Mouse (Mus musculus) adrenal gland, adult 18-20 months (tissue): ENCODE results near the gene Pak2. TPM values are rescaled to one million over a fixed set of nuclear protein-coding genes. Genes with fewer than 3 reads are reported as not detected.
A peak's percentile ranks its signal among the peaks of the same experiment; 100 is the strongest.
"Not testable (repeated sequence)": the region's sequence is repeated elsewhere in the genome, so short reads cannot be mapped to it uniquely, and the experiment has no call there.

Experiments used
- DNase-seq, 2 experiments: peaks; one replicate each; pipeline ENCODE4 v3.0.0; 2021 to 2022; ENCODE audit warnings: low spot score in 2 of 2
- total RNA-seq, 2 experiments: library from RNA; stranded (reverse); gene quantifications; 1 replicate in 1 of 2; 2 replicates in 1 of 2; pipeline ENCODE4 v1.2.3; 2021

Pak2 gene
- total RNA-seq, 2 experiments from 2014 or later, result 59.2 to 65.6 TPM

GRCm38 (mm10) chr16:32097757-32098156 is 18.6 kb upstream of the Pak2 start:
- not testable (repeated sequence) for DNase-seq

GRCm38 (mm10) chr16:32091466-32091865 is 12.3 kb upstream of the Pak2 start:
- no peak for DNase-seq

- no peak for DNase-seq
These were observed 8.7 kb upstream of the Pak2 start for GRCm38 (mm10) chr16:32087629-32088443.

GRCm38 (mm10) chr16:32078408-32078990 is 643 bp downstream of the Pak2 start:
- no peak for DNase-seq

- DNase-seq, result no peak
These were observed 1.3 kb downstream of the Pak2 start for GRCm38 (mm10) chr16:32077648-32078407.

- no peak for DNase-seq
These were observed 2.7 kb downstream of the Pak2 start for GRCm38 (mm10) chr16:32076406-32076805.

- DNase-seq, result no peak
These were observed 3.4 kb downstream of the Pak2 start for GRCm38 (mm10) chr16:32075762-32076161.

- not testable (repeated sequence) for DNase-seq
These were observed 9.1 kb downstream of the Pak2 start for GRCm38 (mm10) chr16:32070070-32070469.

- no peak for DNase-seq
These were observed 10.5 kb downstream of the Pak2 start for GRCm38 (mm10) chr16:32068389-32069300.

- DNase-seq, result no peak
These were observed 12.2 kb downstream of the Pak2 start for GRCm38 (mm10) chr16:32066899-32067298.

- DNase-seq, result no peak
These were observed 15.2 kb downstream of the Pak2 start for GRCm38 (mm10) chr16:32063900-32064299.

GRCm38 (mm10) chr16:32062226-32062625 is 16.9 kb downstream of the Pak2 start:
- DNase-seq, result no peak

GRCm38 (mm10) chr16:32059840-32060523 is 19.2 kb downstream of the Pak2 start:
- no peak for DNase-seq

- DNase-seq, result no peak
These were observed 20.3 kb downstream of the Pak2 start for GRCm38 (mm10) chr16:32058817-32059216.

GRCm38 (mm10) chr16:32042367-32042766 is 36.8 kb downstream of the Pak2 start:
- no peak for DNase-seq

- no peak for DNase-seq
These were observed 59.5 kb downstream of the Pak2 start for GRCm38 (mm10) chr16:32019678-32020077.

GRCm38 (mm10) chr16:32010330-32010729 is 68.8 kb downstream of the Pak2 start:
- no peak for DNase-seq

GRCm38 (mm10) chr16:32009913-32010312 is 69.2 kb downstream of the Pak2 start:
- peak in 1 of 2 experiments; percentile 16 for DNase-seq

GRCm38 (mm10) chr16:32008529-32009293 is 70.4 kb downstream of the Pak2 start:
- DNase-seq, result no peak
